Mouse (Mus musculus) thymus, adult 2 months (tissue): ENCODE results near the gene Btf3. TPM values are rescaled to one million over a fixed set of nuclear protein-coding genes. Genes with fewer than 3 reads are reported as not detected.

Experiments used
- DNase-seq: peaks from one replicate; pipeline ENCODE4 v3.0.0; 2021
- H3K27ac ChIP-seq: fragments of 200-500 bp; 2 replicates; pipeline ENCODE4 v1.5.1; 2012; ENCODE audit warnings: low read length, control low read depth; ENCODE audit not compliant: control insufficient read depth, insufficient read depth
- H3K27me3 ChIP-seq: fragments of 200-500 bp; 2 replicates; pipeline ENCODE4 v1.6.1; 2012; ENCODE audit warnings: mild to moderate bottlenecking, low read length, moderate library complexity, mixed read lengths; ENCODE audit not compliant: control insufficient read depth, insufficient read depth
- H3K36me3 ChIP-seq: fragments of 200-500 bp; 2 replicates; pipeline ENCODE4 v1.6.1; 2012; ENCODE audit warnings: mild to moderate bottlenecking, low read length, moderate library complexity; ENCODE audit not compliant: control insufficient read depth, insufficient read depth
- H3K4me1 ChIP-seq: fragments of 200-500 bp; replicated peaks from 2 replicates; pipeline ENCODE4 v1.6.1; 2012; ENCODE audit warnings: low read length; ENCODE audit not compliant: control insufficient read depth, insufficient read depth
- H3K4me3 ChIP-seq: fragments of 200-500 bp; 2 replicates; pipeline ENCODE4 v1.5.1; 2012; ENCODE audit warnings: mild to moderate bottlenecking, low read length, control low read depth, moderate library complexity; ENCODE audit not compliant: control insufficient read depth, insufficient read depth
- CTCF ChIP-seq: fragments of 200-500 bp; IDR thresholded peaks from 2 replicates; pipeline ENCODE4 v1.5.1; 2012; ENCODE audit warnings: mild to moderate bottlenecking, control low read depth, low read length, moderate library complexity, borderline replicate concordance; ENCODE audit not compliant: control insufficient read depth, poor library complexity, insufficient read depth; ENCODE audit errors: extremely low read depth
- POLR2A ChIP-seq: fragments of 200-500 bp; IDR thresholded peaks from 2 replicates; pipeline ENCODE4 v1.6.1; 2012; ENCODE audit warnings: mild to moderate bottlenecking, low read length, control low read depth, moderate library complexity; ENCODE audit not compliant: control insufficient read depth, poor library complexity, insufficient read depth; ENCODE audit errors: extremely low read depth
- WGBS: fragments of 180-500 bp; shearing (Covaris S2); methylation state at CpG from one replicate; pipeline ENCODE4 v1.1.7; 2018; 5-methylcytosine and 5-hydroxymethylcytosine counted together
- polyA plus RNA-seq: library from polyadenylated mRNA; depleted of rRNA; stranded (reverse); fragments of >200 nt; gene quantifications from 2 replicates; pipeline ENCODE4 v1.2.3, GENCODE M21; 2012

Btf3 gene
- polyA plus RNA-seq, 1 experiment = 200 TPM

DNA sequence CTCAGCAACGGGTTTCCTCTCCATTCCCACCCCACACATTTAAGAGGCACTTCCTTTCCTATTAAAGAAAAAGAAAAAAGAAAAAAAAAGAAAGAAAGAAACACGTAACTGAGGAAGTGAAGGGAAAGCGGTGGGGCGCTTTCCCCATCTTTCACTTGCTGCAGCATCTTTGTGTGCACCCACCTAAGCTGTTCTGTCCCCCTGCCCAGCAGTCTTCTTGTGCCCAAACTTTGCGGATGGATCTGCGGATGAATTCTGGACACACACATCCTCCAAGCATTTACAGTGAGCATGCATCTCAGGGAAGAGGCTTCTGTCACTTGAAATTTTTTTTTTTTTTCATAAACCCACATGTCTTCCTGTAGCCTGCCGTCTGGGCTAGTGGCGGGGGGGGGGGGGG lies 42.5 kb upstream of the Btf3 start:
- 6% methylated on average over 7 of the region's 8 CpGs for WGBS
- peaks cover 29% of the 10 kb centered on the region; the same call in 1 of the 2 replicates for H3K27me3 ChIP-seq
- no peak for TF ChIP-seq POLR2A
- TF ChIP-seq CTCF = no peak
- H3K36me3 ChIP-seq = no peaks in the 10 kb centered on the region
- no peak overlapping the region for H3K4me3 ChIP-seq
- H3K27ac ChIP-seq = no peak overlapping the region
- H3K4me1 ChIP-seq = peaks cover 5% of the 10 kb centered on the region
- DNase-seq = no peak

DNA sequence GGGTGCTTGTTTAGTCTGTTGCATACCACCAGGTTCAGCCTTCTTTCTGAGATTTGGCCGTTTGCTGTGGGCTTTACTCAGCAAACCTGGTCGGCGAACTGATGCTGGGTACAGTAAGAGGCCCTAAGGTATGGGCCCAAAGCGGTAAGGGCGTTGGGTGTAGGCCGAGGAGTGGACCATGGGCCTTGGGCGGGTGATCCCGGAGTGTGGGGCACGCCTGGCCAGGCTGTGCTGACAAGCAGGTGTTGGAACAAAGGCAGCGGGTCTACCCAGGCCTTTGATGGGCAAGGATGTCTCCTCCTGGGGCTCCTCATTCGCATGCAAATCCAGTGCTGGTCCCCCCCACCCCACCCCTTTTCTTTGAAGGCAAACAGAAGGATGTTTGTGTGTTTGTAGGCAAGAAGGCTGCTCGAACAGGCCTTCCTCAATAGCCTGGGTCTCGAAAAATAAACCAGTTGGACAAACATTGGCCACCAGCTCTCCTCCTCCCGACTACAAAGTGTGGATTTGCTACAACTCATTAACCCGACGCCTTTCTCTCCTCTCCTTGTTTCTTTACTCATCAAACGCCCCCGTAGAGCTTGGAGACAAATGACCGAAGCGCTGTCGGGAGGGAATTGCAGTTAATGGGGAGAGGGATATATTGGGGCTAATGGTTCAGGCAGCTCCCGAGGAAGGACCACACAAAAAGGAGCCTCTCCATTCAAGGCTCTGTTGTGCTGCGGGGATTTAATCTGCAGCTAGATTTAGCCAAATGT lies 41.8 kb upstream of the Btf3 start:
- no peak for DNase-seq
- Histone ChIP-seq H3K36me3 (no peaks in the 10 kb centered on the region), H3K4me3 (no peak overlapping the region), H3K4me1 (peaks cover 11% of the 10 kb centered on the region), H3K27me3 (peaks cover 36% of the 10 kb centered on the region; the same call in 1 of the 2 replicates), H3K27ac (no peak overlapping the region)
- WGBS = 15% methylated on average over 23 of the region's 23 CpGs
- TF ChIP-seq CTCF (no peak), POLR2A (no peak)

DNA sequence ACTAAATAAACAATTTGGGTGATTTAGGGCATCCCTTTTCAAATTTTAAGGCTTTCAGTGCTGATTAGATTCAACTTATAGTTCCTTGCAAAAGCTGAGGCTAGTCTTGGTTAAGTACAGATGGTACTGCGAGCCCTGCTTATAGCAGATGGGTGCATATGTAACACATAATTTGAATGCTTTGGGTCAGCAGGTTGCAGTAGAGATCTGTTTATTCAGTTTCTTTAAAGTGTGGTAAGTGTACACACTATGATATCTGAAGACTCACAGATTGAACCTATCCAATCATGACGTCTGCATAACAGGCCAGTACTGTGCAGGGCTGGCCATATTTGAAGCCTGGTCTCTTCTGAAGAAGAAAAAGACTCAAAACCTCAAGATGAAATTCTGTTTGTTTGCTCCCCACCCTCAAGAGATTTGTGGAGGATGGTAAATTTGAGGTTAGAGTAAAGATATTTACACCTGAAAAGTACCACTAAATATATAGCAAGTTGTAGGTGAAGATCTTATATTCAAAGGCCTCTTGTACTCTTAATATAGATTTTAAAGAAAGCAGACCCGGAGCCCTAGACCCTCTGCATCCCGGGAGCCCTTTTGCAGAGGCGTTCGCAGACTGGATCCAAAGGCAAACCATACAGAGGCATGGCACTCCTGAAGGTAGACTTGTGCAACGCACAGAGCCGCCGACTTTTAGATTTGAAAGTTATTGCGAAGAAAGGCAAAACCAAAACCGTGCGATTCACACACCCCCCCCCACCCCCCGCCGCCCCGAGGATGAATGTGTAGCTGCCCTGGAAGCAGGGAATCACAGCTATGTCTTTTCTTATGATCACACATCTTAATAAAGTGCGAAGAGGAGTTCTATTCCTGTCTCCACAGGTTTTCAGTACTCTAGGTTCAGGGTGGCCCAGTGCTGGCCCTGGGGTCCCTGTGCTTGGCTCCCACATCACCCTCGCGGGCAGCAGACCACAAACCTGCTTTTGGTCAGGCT lies 40.9 kb upstream of the Btf3 start:
- DNase-seq = no peak
- Histone ChIP-seq H3K27me3 (peaks cover 36% of the 10 kb centered on the region; the same call in 1 of the 2 replicates), H3K36me3 (no peaks in the 10 kb centered on the region), H3K27ac (no peak overlapping the region), H3K4me3 (no peak overlapping the region), H3K4me1 (peaks cover 11% of the 10 kb centered on the region)
- TF ChIP-seq POLR2A (no peak), CTCF (no peak)
- WGBS = 11% methylated on average over 18 of the region's 18 CpGs

DNA sequence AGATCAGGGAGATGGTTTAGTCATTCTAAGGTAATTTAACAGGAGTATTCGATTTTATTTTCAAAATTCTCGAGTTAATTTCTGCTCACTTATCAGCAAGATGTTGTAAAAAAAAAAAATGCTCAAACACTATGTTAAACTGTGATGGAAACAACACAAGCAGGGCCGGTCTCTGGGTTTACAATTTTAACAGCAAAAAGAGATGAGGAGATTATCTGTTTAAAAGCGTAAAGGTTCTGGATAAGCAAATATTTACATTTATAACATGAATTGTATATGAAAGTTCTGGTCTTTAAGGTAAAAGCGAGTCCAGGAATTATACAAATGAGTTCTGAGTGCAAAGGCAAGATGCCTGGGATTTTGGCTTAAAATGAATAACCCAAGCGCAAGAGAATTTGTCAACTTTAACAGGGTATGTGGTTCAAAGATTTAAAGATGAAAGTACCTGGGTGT lies 40.2 kb upstream of the Btf3 start:
- Histone ChIP-seq H3K4me1 (peaks cover 11% of the 10 kb centered on the region), H3K36me3 (no peaks in the 10 kb centered on the region), H3K27ac (no peak overlapping the region), H3K4me3 (no peak overlapping the region), H3K27me3 (peaks cover 37% of the 10 kb centered on the region)
- TF ChIP-seq POLR2A (no peak), CTCF (no peak)
- WGBS = 22% methylated on average over 6 of the region's 6 CpGs
- no peak for DNase-seq

DNA sequence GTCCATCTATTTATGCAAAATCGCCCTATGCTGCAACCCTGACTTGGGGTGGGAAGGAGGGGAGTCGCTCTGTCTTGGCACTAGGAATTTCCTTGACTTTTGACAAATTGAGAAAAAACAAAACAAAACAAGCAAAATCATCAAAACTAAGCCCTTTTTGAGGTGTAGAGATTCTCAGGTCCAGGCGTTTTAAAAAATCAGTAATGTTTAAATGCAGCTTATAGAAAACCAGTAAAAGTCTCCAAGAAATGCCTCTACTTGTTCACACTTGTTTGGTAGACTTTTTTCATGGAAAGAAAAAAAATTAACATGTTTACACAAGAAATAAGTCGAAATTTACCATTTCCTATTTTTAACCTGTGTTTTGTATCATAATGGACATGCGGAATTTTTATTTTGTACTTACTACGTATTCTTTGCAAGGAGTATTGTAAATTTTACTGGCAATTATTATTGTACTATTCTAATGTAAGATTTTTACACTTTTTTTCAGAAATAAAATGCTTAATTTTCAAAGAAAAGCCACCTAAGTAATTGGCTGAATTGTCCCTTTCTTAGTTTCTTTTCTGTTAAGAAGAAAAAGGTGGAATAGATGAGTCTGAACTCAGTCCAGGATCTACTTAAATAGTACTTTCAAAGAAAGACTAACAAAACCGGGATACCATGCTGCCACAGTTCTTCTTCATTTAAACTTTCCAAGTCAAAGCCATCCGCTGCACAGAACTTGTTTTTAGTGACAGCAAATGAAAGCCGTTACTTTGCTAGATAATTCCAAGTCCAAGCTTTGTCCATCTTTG lies 39.6 kb upstream of the Btf3 start:
- no peak overlapping the region for H3K27ac ChIP-seq
- no peak for TF ChIP-seq CTCF
- TF ChIP-seq POLR2A = no peak
- H3K27me3 ChIP-seq = peaks cover 36% of the 10 kb centered on the region
- H3K36me3 ChIP-seq = no peaks in the 10 kb centered on the region
- H3K4me1 ChIP-seq = peaks cover 11% of the 10 kb centered on the region
- no peak overlapping the region for H3K4me3 ChIP-seq
- DNase-seq = no peak
- WGBS = 18% methylated on average over 9 of the region's 9 CpGs
